Mouse (Mus musculus) embryonic fibroblast, embryonic 13.5 days (primary cell): Measurements from ENCODE around the gene Gm11487. TPM values are rescaled to one million over a fixed set of nuclear protein-coding genes. Genes with fewer than 3 reads are reported as not detected.
"Not testable (repeated sequence)": the region's sequence is repeated elsewhere in the genome, so short reads cannot be mapped to it uniquely, and the experiment has no call there.

Experiments used
- H3K27ac ChIP-seq: 2 replicates; pipeline ENCODE4 v1.5.1; 2012; ENCODE audit warnings: low read length, control low read depth, inconsistent platforms; ENCODE audit not compliant: insufficient read depth
- H3K4me1 ChIP-seq: 2 replicates; pipeline ENCODE4 v1.6.1; 2011; ENCODE audit warnings: low read length; ENCODE audit not compliant: control insufficient read depth, insufficient read depth
- H3K4me3 ChIP-seq: 2 replicates; pipeline ENCODE4 v1.5.1; 2011; ENCODE audit warnings: mild to moderate bottlenecking, control low read depth, low read length; ENCODE audit not compliant: insufficient read depth
- CTCF ChIP-seq: IDR thresholded peaks from 2 replicates; pipeline ENCODE4 v1.5.1; 2011; ENCODE audit warnings: mild to moderate bottlenecking, control low read depth, low read length, moderate library complexity, borderline replicate concordance; ENCODE audit not compliant: insufficient read depth
- POLR2A ChIP-seq: IDR thresholded peaks from 2 replicates; pipeline ENCODE4 v1.6.1; 2011; ENCODE audit warnings: low read depth, mild to moderate bottlenecking, control low read depth, low read length, moderate library complexity
- polyA plus RNA-seq: library from polyadenylated mRNA; stranded (reverse); fragments of >200 nt; gene quantifications from 2 replicates; pipeline ENCODE4 v1.2.4, GENCODE M21; 2011; ENCODE audit warnings: low read depth; ENCODE audit not compliant: missing spikeins, insufficient read length

Gene Gm11487
- not detected in 2 replicates for polyA plus RNA-seq

DNA sequence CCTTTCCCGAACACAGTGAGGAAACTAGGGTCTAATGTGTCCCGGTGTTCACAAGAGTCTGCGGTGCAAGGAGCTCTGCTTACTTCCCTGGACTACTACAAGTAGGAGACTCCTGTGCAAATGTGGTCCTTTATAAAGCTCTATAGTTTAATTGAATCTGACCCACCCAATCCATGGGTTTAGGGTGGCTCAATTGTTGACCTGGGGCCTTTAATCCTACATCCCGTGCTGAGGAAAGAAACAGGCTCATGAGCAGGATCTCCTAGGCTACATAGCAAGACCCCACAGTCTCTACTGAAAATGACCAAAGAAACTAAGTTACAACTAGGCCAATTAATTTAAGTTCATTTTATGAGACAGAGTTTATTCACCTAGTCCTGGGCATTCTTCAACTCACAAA is at the start of gene Gm11487:
Gene Gm11487 (minus strand): TSS at position 101 of the 400 bp plus-strand sequence.
- H3K27ac ChIP-seq, H3K4me3 ChIP-seq, H3K4me1 ChIP-seq: not testable (repeated sequence)

DNA sequence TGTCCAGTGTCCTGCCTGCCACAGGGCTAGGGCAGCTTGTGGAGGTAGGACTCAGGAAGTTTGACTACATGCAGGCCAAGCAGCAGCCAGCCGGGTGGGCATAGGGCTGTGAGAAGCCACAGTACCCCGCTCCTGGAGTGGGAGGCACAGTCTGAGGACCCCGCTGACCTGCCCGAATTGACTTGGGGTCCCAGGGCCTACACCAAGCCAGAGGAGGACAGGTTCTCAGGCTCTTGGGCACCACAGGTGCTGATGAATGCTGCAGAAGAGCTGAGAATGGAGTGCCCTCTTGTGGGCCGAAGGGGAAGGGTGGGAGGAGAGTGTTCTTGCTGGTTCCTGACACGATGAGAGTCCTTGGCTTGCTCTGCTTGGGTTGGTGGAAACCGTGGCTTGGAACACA is 39.8 kb upstream of the Gm11487 start:
- Histone ChIP-seq H3K4me3 (no peak overlapping the region), H3K27ac (no peak overlapping the region), H3K4me1 (no peaks in the 10 kb centered on the region)
- TF ChIP-seq POLR2A (no peak), CTCF (peak; percentile 25; the same call in 1 of the 2 replicates)

DNA sequence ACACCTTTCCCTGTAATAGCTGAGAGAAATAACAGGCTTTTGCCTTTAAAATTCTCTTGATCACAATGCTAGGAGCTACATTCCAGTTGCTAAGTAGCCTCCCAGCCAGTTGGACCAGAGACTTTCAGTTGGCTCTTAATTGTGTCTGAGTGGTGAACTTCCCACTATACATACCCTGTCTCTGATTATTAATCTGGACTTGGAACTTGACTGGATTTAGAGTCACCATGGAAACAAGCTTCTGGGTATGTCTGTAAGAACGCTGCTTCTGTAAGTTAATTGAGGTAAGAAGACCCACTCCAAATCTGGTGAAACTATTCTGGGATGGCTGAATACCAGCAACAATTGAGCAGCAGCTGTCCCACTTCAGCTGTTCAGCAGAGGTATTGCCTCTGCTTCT is 37.7 kb upstream of the Gm11487 start:
- Histone ChIP-seq H3K27ac (no peak overlapping the region), H3K4me1 (no peaks in the 10 kb centered on the region), H3K4me3 (no peak overlapping the region)
- TF ChIP-seq POLR2A, result no peak
- TF ChIP-seq CTCF, result no peak

DNA sequence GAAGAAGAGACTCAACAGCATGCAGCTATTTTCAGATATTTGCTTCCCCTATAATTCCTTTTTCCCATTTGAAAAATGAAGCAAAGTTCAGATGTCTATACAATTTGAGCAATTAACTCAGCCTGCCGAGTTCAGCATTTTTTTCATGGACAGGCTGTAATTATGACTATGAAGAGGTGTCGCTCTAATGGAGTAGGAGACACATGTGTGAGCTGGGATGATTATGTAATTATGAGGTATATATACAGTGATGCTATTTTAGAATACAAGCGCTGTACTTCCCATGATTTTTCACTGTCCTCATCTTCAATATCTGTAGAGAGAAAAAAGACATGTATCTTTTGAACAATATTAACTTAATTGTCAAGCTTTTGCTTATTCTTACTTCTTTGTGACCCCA is 21.0 kb upstream of the Gm11487 start:
- TF ChIP-seq CTCF, result no peak
- no peak for TF ChIP-seq POLR2A
- Histone ChIP-seq H3K27ac (no peak overlapping the region), H3K4me3 (no peak overlapping the region), H3K4me1 (no peaks in the 10 kb centered on the region)

GRCm38 (mm10) chr4:73423049-73423448 is 18.2 kb upstream of the Gm11487 start:
- TF ChIP-seq CTCF (no peak), POLR2A (no peak)
- no peak overlapping the region for H3K4me3 ChIP-seq
- no peaks in the 10 kb centered on the region for H3K4me1 ChIP-seq
- H3K27ac ChIP-seq, result no peak overlapping the region

DNA sequence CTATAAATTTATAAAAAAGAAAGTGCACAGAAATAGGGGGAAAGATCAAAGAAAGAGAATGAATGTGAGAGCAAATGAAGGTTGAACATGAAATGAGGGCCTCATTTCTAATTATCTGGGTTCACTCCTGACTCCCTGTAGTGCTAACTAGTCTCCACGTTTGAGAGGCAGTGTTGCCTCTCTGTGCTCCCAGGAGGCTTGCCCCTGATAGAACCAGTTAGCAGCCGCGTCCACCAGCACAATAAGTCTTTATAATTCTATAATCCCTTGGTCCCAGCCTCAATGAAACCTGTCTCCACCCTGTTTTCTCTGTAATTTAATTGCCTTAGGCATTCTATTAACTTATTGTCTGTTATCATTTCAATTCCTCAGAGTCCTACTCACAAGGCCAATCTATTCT is 38.3 kb downstream of the Gm11487 start:
- H3K4me3 ChIP-seq, result no peak overlapping the region
- TF ChIP-seq CTCF (no peak), POLR2A (no peak)
- H3K4me1 ChIP-seq, result no peaks in the 10 kb centered on the region
- H3K27ac ChIP-seq, result no peak overlapping the region

Other genes starting within 250 kb of the Gm11487 start
- not detected in 2 replicates for gene Gm11238, start 202.8 kb upstream of the Gm11487 start, polyA plus RNA-seq
- gene Gm11237, start 217.9 kb upstream of the Gm11487 start, polyA plus RNA-seq, result not detected in 2 replicates
- not detected in 2 replicates for gene Gm11236, start 233.0 kb upstream of the Gm11487 start, polyA plus RNA-seq